Mouse (Mus musculus): ENCODE data around the gene Mmp19. TPM values are rescaled to one million over a fixed set of nuclear protein-coding genes. Genes with fewer than 3 reads are reported as not detected.

Gene Mmp19
- polyA plus RNA-seq, 1 experiment: 1.5 TPM

DNA sequence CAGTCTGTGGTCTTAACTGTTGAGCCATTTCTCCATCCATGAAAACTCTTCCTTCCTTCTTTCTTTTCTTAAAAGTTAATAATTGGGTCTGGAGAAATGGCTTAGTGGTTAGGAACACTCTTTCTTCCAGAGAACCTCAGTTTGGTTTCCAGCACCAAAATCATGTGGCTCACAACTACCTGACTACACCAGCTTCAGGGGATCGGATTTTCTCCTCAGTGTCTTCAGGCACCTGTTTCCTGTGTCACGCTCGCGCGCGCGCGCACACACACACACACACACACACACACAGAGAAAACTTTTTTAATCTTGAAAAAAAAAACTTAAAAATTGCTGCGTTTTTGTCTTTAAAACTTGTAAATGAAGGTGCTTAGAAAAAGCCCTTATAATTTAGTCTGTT is 33.1 kb downstream of the Mmp19 start:
- Histone ChIP-seq H3K36me3 (ENCODE audit: control insufficient read depth, insufficient read depth, low read length, poor library complexity, severe bottlenecking) (peaks cover 26% of the 10 kb centered on the region), H3K4me3 (ENCODE audit: low read depth, low read length) (no peak overlapping the region), H3K9me3 (replicated peaks; ENCODE audit: control insufficient read depth, insufficient read depth, low read length, poor library complexity, severe bottlenecking) (no peaks in the 10 kb centered on the region), H3K4me1 (ENCODE audit: control insufficient read depth, insufficient read depth, low read length) (no peaks in the 10 kb centered on the region), H3K27ac (ENCODE audit: insufficient read depth, low read length) (no peak overlapping the region), H3K9ac (ENCODE audit: low read depth, poor library complexity, severe bottlenecking) (peak overlapping the region; percentile 98; the same call in 1 of the 2 replicates), H3K27me3 (ENCODE audit: control insufficient read depth, insufficient read depth, low read length, poor library complexity, severe bottlenecking) (no peaks in the 10 kb centered on the region)
- TF ChIP-seq POLR2A (IDR thresholded peaks at IDR 0.05; ENCODE audit: insufficient read depth, low read length) (no peak), CTCF (IDR thresholded peaks at IDR 0.05; ENCODE audit: low read depth, low read length) (no peak), EP300 (IDR thresholded peaks at IDR 0.05; ENCODE audit: insufficient read depth, low read depth, low read length) (no peak)

DNA sequence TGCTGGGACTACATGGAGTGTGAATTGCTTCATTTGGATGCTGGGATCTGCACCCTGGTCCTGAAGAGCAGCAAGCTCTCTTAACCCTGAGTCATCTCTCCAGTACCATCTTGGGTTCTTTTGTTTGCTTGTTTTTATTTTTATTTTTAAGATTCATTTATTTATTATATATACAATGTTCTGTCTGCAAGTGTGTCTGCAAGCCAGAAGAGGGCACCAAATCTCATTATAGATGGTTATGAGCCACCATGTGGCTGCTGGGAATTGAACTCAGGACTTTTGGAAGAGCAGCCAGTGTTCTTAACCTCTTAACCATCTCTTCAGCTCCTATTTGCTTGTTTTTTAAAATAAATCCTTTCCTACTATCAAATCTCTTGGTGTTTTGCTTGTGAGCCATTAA is 46.7 kb downstream of the Mmp19 start:
- no peaks in the 10 kb centered on the region for H3K27me3 ChIP-seq (ENCODE audit: control insufficient read depth, insufficient read depth, low read length, poor library complexity, severe bottlenecking)
- H3K27ac ChIP-seq (ENCODE audit: insufficient read depth, low read length): no peak overlapping the region
- H3K9me3 ChIP-seq (replicated peaks; ENCODE audit: control insufficient read depth, insufficient read depth, low read length, poor library complexity, severe bottlenecking): no peaks in the 10 kb centered on the region
- no peak overlapping the region for H3K4me3 ChIP-seq (ENCODE audit: low read depth, low read length)
- TF ChIP-seq POLR2A (IDR thresholded peaks at IDR 0.05; ENCODE audit: insufficient read depth, low read length) (no peak), CTCF (IDR thresholded peaks at IDR 0.05; ENCODE audit: low read depth, low read length) (no peak), EP300 (IDR thresholded peaks at IDR 0.05; ENCODE audit: insufficient read depth, low read depth, low read length) (no peak)
- H3K9ac ChIP-seq (ENCODE audit: low read depth, poor library complexity, severe bottlenecking): no peak overlapping the region
- H3K4me1 ChIP-seq (ENCODE audit: control insufficient read depth, insufficient read depth, low read length): no peaks in the 10 kb centered on the region
- peaks cover 65% of the 10 kb centered on the region for H3K36me3 ChIP-seq (ENCODE audit: control insufficient read depth, insufficient read depth, low read length, poor library complexity, severe bottlenecking)

DNA sequence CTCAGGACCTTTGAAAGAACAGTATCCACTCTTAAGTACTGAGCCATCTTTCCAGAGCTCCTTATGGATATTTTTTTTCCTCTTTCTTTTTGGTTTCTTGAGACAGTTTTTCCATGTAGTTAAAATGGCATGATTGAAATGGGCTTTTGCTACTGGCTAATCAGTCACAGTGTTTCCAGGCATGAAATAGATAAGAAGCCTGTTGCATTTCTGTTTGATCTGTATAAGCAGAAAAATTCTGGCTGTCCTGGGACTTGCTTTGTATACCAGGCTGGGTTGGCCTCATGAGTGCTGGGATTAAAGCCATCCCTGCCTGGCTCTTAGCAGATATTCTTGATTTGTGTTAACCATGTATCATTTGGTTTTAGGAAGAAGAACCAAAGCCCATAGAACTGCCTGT is 48.7 kb downstream of the Mmp19 start:
- H3K27me3 ChIP-seq (ENCODE audit: control insufficient read depth, insufficient read depth, low read length, poor library complexity, severe bottlenecking): no peaks in the 10 kb centered on the region
- no peaks in the 10 kb centered on the region for H3K4me1 ChIP-seq (ENCODE audit: control insufficient read depth, insufficient read depth, low read length)
- H3K27ac ChIP-seq (ENCODE audit: insufficient read depth, low read length): no peak overlapping the region
- no peaks in the 10 kb centered on the region for H3K9me3 ChIP-seq (replicated peaks; ENCODE audit: control insufficient read depth, insufficient read depth, low read length, poor library complexity, severe bottlenecking)
- no peak overlapping the region for H3K4me3 ChIP-seq (ENCODE audit: low read depth, low read length)
- H3K9ac ChIP-seq (ENCODE audit: low read depth, poor library complexity, severe bottlenecking): no peak overlapping the region
- TF ChIP-seq CTCF (IDR thresholded peaks at IDR 0.05; ENCODE audit: low read depth, low read length) (no peak), POLR2A (IDR thresholded peaks at IDR 0.05; ENCODE audit: insufficient read depth, low read length) (no peak), EP300 (IDR thresholded peaks at IDR 0.05; ENCODE audit: insufficient read depth, low read depth, low read length) (no peak)
- H3K36me3 ChIP-seq (ENCODE audit: control insufficient read depth, insufficient read depth, low read length, poor library complexity, severe bottlenecking): peaks cover 61% of the 10 kb centered on the region

DNA sequence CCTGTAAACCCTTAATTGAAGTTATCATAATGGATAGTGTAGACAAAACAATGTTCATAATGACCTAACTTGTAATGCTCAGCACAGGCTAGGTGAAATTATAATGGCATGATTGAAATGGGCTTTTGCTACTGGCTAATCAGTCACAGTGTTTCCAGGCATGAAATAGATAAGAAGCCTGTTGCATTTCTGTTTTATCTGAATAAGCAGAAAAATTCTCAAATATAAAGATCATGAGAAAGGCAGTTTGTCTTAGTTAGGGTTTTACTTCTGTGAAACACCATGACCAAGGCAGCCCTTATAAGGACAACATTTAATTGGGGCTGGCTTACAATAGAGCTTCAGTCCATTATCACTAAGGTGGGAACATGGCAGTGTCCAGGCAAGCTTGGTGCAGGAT is 49.9 kb downstream of the Mmp19 start:
- Histone ChIP-seq H3K27me3 (ENCODE audit: control insufficient read depth, insufficient read depth, low read length, poor library complexity, severe bottlenecking) (no peaks in the 10 kb centered on the region), H3K4me1 (ENCODE audit: control insufficient read depth, insufficient read depth, low read length) (no peaks in the 10 kb centered on the region), H3K4me3 (ENCODE audit: low read depth, low read length) (no peak overlapping the region), H3K36me3 (ENCODE audit: control insufficient read depth, insufficient read depth, low read length, poor library complexity, severe bottlenecking) (peaks cover 59% of the 10 kb centered on the region), H3K9ac (ENCODE audit: low read depth, poor library complexity, severe bottlenecking) (no peak overlapping the region), H3K27ac (ENCODE audit: insufficient read depth, low read length) (no peak overlapping the region), H3K9me3 (replicated peaks; ENCODE audit: control insufficient read depth, insufficient read depth, low read length, poor library complexity, severe bottlenecking) (no peaks in the 10 kb centered on the region)
- no peak for TF ChIP-seq POLR2A (IDR thresholded peaks at IDR 0.05; ENCODE audit: insufficient read depth, low read length)

DNA sequence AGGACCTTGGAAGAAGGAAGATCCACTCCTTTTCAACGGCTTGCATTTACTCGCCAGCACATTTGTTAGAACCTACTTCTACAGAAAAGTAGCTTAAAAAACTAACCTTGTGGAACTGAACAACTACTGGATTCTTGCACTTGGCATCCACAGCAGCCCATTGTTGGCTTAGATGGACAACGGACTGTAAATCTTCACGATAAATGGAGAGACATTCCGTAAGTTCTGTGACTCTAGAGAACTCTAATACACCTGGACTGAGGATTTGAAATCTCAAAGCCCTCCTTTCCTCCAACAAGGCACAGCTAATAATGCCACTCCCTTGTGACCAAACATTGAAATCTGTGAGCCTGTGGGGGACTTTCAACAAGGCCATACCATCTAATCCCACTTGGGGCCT is 52.5 kb downstream of the Mmp19 start:
- Histone ChIP-seq H3K9ac (ENCODE audit: low read depth, poor library complexity, severe bottlenecking) (no peak overlapping the region), H3K36me3 (ENCODE audit: control insufficient read depth, insufficient read depth, low read length, poor library complexity, severe bottlenecking) (peaks cover 69% of the 10 kb centered on the region), H3K27me3 (ENCODE audit: control insufficient read depth, insufficient read depth, low read length, poor library complexity, severe bottlenecking) (no peaks in the 10 kb centered on the region), H3K9me3 (replicated peaks; ENCODE audit: control insufficient read depth, insufficient read depth, low read length, poor library complexity, severe bottlenecking) (no peaks in the 10 kb centered on the region), H3K27ac (ENCODE audit: insufficient read depth, low read length) (no peak overlapping the region), H3K4me1 (ENCODE audit: control insufficient read depth, insufficient read depth, low read length) (no peaks in the 10 kb centered on the region), H3K4me3 (ENCODE audit: low read depth, low read length) (no peak overlapping the region)
- no peak for TF ChIP-seq EP300 (IDR thresholded peaks at IDR 0.05; ENCODE audit: insufficient read depth, low read depth, low read length)
- no peak for TF ChIP-seq POLR2A (IDR thresholded peaks at IDR 0.05; ENCODE audit: insufficient read depth, low read length)
- TF ChIP-seq CTCF (IDR thresholded peaks at IDR 0.05; ENCODE audit: low read depth, low read length): no peak

DNA sequence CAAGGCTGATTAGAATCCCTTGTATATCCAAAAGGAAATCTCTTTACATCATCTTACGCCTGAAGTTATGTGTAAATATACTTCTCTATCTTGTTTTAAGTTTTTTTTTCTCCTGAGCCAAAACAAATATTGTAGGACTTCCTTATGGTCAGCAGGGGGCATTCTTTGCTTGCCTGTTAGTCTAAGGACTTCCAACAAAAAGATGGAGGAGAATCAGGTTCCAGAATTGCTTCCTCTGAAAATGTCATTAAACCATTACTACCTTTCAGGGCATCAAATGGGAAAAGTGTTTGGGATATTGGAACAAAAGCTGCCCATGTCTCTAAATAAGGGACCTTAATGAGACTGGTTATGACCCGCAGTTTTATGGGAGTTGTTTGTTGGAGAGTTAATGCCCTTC is 54.8 kb downstream of the Mmp19 start:
- Histone ChIP-seq H3K27ac (ENCODE audit: insufficient read depth, low read length) (no peak overlapping the region), H3K36me3 (ENCODE audit: control insufficient read depth, insufficient read depth, low read length, poor library complexity, severe bottlenecking) (peaks cover 73% of the 10 kb centered on the region), H3K9ac (ENCODE audit: low read depth, poor library complexity, severe bottlenecking) (no peak overlapping the region), H3K27me3 (ENCODE audit: control insufficient read depth, insufficient read depth, low read length, poor library complexity, severe bottlenecking) (no peaks in the 10 kb centered on the region), H3K4me3 (ENCODE audit: low read depth, low read length) (no peak overlapping the region), H3K4me1 (ENCODE audit: control insufficient read depth, insufficient read depth, low read length) (no peaks in the 10 kb centered on the region), H3K9me3 (replicated peaks; ENCODE audit: control insufficient read depth, insufficient read depth, low read length, poor library complexity, severe bottlenecking) (no peaks in the 10 kb centered on the region)
- TF ChIP-seq CTCF (IDR thresholded peaks at IDR 0.05; ENCODE audit: low read depth, low read length) (no peak), EP300 (IDR thresholded peaks at IDR 0.05; ENCODE audit: insufficient read depth, low read depth, low read length) (no peak), POLR2A (IDR thresholded peaks at IDR 0.05; ENCODE audit: insufficient read depth, low read length) (no peak)

All from ES-Bruce4 (cell line).